Mouse (Mus musculus) limb, embryonic 14.5 days (tissue): ENCODE measurements around the gene Plod3. TPM values are rescaled to one million over a fixed set of nuclear protein-coding genes. Genes with fewer than 3 reads are reported as not detected.

Experiments
- ATAC-seq: fragments of 200-750 bp; cut with Nextera tagmentation; 2 replicates; pipeline ENCODE4 v1.8.0; 2017; ENCODE audit warnings: low read depth, moderate number of reproducible peaks, moderate TSS enrichment; ENCODE audit not compliant: low FRiP score
- DNase-seq: peaks from one replicate; pipeline ENCODE4 v3.0.0-alpha.2; 2015; ENCODE audit warnings: low spot score
- H3K27ac ChIP-seq: fragments of 300-500 bp; sonication (generic); replicated peaks from 2 replicates; pipeline ENCODE4 v1.5.1; 2014; ENCODE audit warnings: low read depth, mild to moderate bottlenecking, low read length, moderate library complexity, mixed read lengths
- H3K27me3 ChIP-seq: fragments of 300-500 bp; sonication (generic); 2 replicates; pipeline ENCODE4 v1.6.1; 2014; ENCODE audit warnings: low read length, mixed read lengths; ENCODE audit not compliant: control insufficient read depth, insufficient read depth
- H3K36me3 ChIP-seq: fragments of 300-500 bp; sonication (generic); 2 replicates; pipeline ENCODE4 v1.6.1; 2014; ENCODE audit warnings: mild to moderate bottlenecking, low read length, moderate library complexity, mixed read lengths; ENCODE audit not compliant: control insufficient read depth, insufficient read depth
- H3K4me1 ChIP-seq: fragments of 300-500 bp; sonication (generic); 2 replicates; pipeline ENCODE4 v1.6.1; 2014; ENCODE audit warnings: antibody characterized with exemption, low read length, mixed read lengths; ENCODE audit not compliant: control insufficient read depth, insufficient read depth
- H3K4me2 ChIP-seq: fragments of 300-500 bp; sonication (generic); replicated peaks from 2 replicates; pipeline ENCODE4 v1.6.1; 2014; ENCODE audit warnings: low read depth, mild to moderate bottlenecking, low read length, moderate library complexity; ENCODE audit not compliant: severe bottlenecking
- H3K4me3 ChIP-seq: fragments of 300-500 bp; sonication (generic); replicated peaks from 2 replicates; pipeline ENCODE4 v1.5.1; 2014; ENCODE audit warnings: low read length
- H3K9ac ChIP-seq: fragments of 300-500 bp; sonication (generic); 2 replicates; pipeline ENCODE4 v1.6.1; 2014; ENCODE audit warnings: mild to moderate bottlenecking, low read depth, low read length, moderate library complexity; ENCODE audit not compliant: severe bottlenecking
- H3K9me3 ChIP-seq: fragments of 300-500 bp; sonication (generic); 2 replicates; pipeline ENCODE4 v1.6.1; 2016; ENCODE audit warnings: low read length; ENCODE audit not compliant: control insufficient read depth
- POLR2A ChIP-seq: fragments of 200-500 bp; IDR thresholded peaks from 2 replicates; pipeline ENCODE4 v1.8.0; 2012; ENCODE audit warnings: inconsistent platforms, mild to moderate bottlenecking, moderate library complexity, borderline replicate concordance; ENCODE audit not compliant: insufficient read depth, insufficient read length; ENCODE audit errors: extremely low read depth
- WGBS: fragments of 180-500 bp; shearing (Covaris S2); extraction: QIAGEN DNeasy Blood & Tissue Kit; methylation state at CpG from one replicate; pipeline ENCODE4 v1.1.7; 2014; 5-methylcytosine and 5-hydroxymethylcytosine counted together
- microRNA counts: library from miRNA; unstranded; fragments of <30 nt; microRNA quantifications from one replicate; lab custom pipeline; 2016
- microRNA-seq: library from miRNA; unstranded; fragments of <30 nt; microRNA quantifications from one replicate; pipeline ENCODE4, GENCODE M21; 2016
- polyA plus RNA-seq, 2 experiments: library from polyadenylated mRNA; depleted of rRNA in 1 of 2; stranded (reverse) in 1 of 2; unstranded in 1 of 2; fragments of >200 nt; fragmentation: Nextera tagmentation in 1 of 2; extraction: Ambion mirVana in 1 of 2; gene quantifications; 2 replicates each; pipeline versions ENCODE4 v1.2.1 to v1.2.3; 2012 to 2014

The Plod3 gene
- polyA plus RNA-seq, 2 experiments: 54.0 to 114 TPM

- Histone ChIP-seq H3K4me2 (peak within 1 kb of the TSS; percentile 79), H3K27ac (peak within 1 kb of the TSS; percentile 56), H3K36me3 (peaks cover 19% of the 10 kb centered on the region), H3K27me3 (no peaks in the 10 kb centered on the region), H3K4me3 (peak within 1 kb of the TSS; percentile 77), H3K4me1 (peaks cover 5% of the 10 kb centered on the region), H3K9ac (peak within 1 kb of the TSS; percentile 84), H3K9me3 (no peaks in the 10 kb centered on the region)
- ATAC-seq (peak; percentile 96), DNase-seq (peak; percentile 96)
- no peak for TF ChIP-seq POLR2A
- 1% methylated on average over 45 of the region's 48 CpGs for WGBS
These were observed 58.8 kb downstream of the Plod3 start, which contains the start of gene Ap1s1 for GRCm38 (mm10) chr5:137045402-137046323. Gene Ap1s1, minus strand, starts transcription at chr5:137046135.

MicroRNA genes within 50 kb of the gene (microRNA counts, 519-probe panel; counts per million panel counts)
- microRNA mmu-miR-702 (lab: Ali Mortazavi, UCI): not detected

Small RNA genes lying within 50 kb of the gene (microRNA-seq; reads per million reads assigned to microRNA genes)
- gene Mir702: 27.9 reads per million, percentile 32 among the genes with 10 or more reads in this experiment

Other genes with a start within 250 kb of the Plod3 start
- 219 and 265 TPM in 2 replicates for gene Col26a1, start 103.8 kb upstream of the Plod3 start, polyA plus RNA-seq (2012; rRNA removed)
- gene Col26a1, start 103.8 kb upstream of the Plod3 start, polyA plus RNA-seq (2014; fragmentation: Nextera tagmentation; extraction: Ambion mirVana): 85.5 and 109 TPM in 2 replicates
- gene Ift22, start 78.9 kb upstream of the Plod3 start, polyA plus RNA-seq (2012; rRNA removed): 23.4 and 28.8 TPM in 2 replicates
- gene Ift22, start 78.9 kb upstream of the Plod3 start, polyA plus RNA-seq (2014; fragmentation: Nextera tagmentation; extraction: Ambion mirVana): 56.6 and 58.9 TPM in 2 replicates
- 194 and 225 TPM in 2 replicates for gene Fis1, start 33.7 kb upstream of the Plod3 start, polyA plus RNA-seq (2012; rRNA removed)
- 284 and 300 TPM in 2 replicates for gene Fis1, start 33.7 kb upstream of the Plod3 start, polyA plus RNA-seq (2014; fragmentation: Nextera tagmentation; extraction: Ambion mirVana)
- gene Cldn15, start 20.4 kb upstream of the Plod3 start, polyA plus RNA-seq (2012; rRNA removed): 0.60 and 0.74 TPM in 2 replicates
- 0.28 TPM in 1 of 2 replicates, not detected in the other for gene Cldn15, start 20.4 kb upstream of the Plod3 start, polyA plus RNA-seq (2014; fragmentation: Nextera tagmentation; extraction: Ambion mirVana)
- gene Znhit1, start 1.0 kb downstream of the Plod3 start, polyA plus RNA-seq (2012; rRNA removed): 82.4 and 82.7 TPM in 2 replicates
- 105 and 112 TPM in 2 replicates for gene Znhit1, start 1.0 kb downstream of the Plod3 start, polyA plus RNA-seq (2014; fragmentation: Nextera tagmentation; extraction: Ambion mirVana)
- gene Vgf, start 39.4 kb downstream of the Plod3 start, polyA plus RNA-seq (2012; rRNA removed): 0.08 and 0.21 TPM in 2 replicates
- gene Vgf, start 39.4 kb downstream of the Plod3 start, polyA plus RNA-seq (2014; fragmentation: Nextera tagmentation; extraction: Ambion mirVana): 0.11 TPM in 1 of 2 replicates, not detected in the other
- 98.3 and 112 TPM in 2 replicates for gene Ap1s1, start 59.1 kb downstream of the Plod3 start, polyA plus RNA-seq (2012; rRNA removed)
- 144 and 146 TPM in 2 replicates for gene Ap1s1, start 59.1 kb downstream of the Plod3 start, polyA plus RNA-seq (2014; fragmentation: Nextera tagmentation; extraction: Ambion mirVana)
- 3.9 and 4.5 TPM in 2 replicates for gene Serpine1, start 85.2 kb downstream of the Plod3 start, polyA plus RNA-seq (2012; rRNA removed)
- gene Serpine1, start 85.2 kb downstream of the Plod3 start, polyA plus RNA-seq (2014; fragmentation: Nextera tagmentation; extraction: Ambion mirVana): 0.40 and 0.48 TPM in 2 replicates
- 3.1 and 4.0 TPM in 2 replicates for gene Trim56, start 129.2 kb downstream of the Plod3 start, polyA plus RNA-seq (2012; rRNA removed)
- gene Trim56, start 129.2 kb downstream of the Plod3 start, polyA plus RNA-seq (2014; fragmentation: Nextera tagmentation; extraction: Ambion mirVana): 9.1 and 9.5 TPM in 2 replicates
- gene Muc3, start 162.3 kb downstream of the Plod3 start, polyA plus RNA-seq (2012; rRNA removed): not detected in 2 replicates
- gene Muc3, start 162.3 kb downstream of the Plod3 start, polyA plus RNA-seq (2014; fragmentation: Nextera tagmentation; extraction: Ambion mirVana): not detected in 2 replicates
- 0.73 and 1.4 TPM in 2 replicates for gene Muc3a, start 225.4 kb downstream of the Plod3 start, polyA plus RNA-seq (2012; rRNA removed)
- 0.10 TPM in 1 of 2 replicates, not detected in the other for gene Muc3a, start 225.4 kb downstream of the Plod3 start, polyA plus RNA-seq (2014; fragmentation: Nextera tagmentation; extraction: Ambion mirVana)